Mouse (Mus musculus) neural tube, embryonic 14.5 days (tissue): Measurements from ENCODE around the gene H3f3a. TPM values are rescaled to one million over a fixed set of nuclear protein-coding genes. Genes with fewer than 3 reads are reported as not detected.
"Not testable (repeated sequence)": the region's sequence is repeated elsewhere in the genome, so short reads cannot be mapped to it uniquely, and the experiment has no call there.

Source experiments
- ATAC-seq: fragments of 200-750 bp; cut with Nextera tagmentation; 2 replicates; pipeline ENCODE4 v1.8.0; 2017; ENCODE audit warnings: low read depth, mild to moderate bottlenecking, moderate TSS enrichment, moderate library complexity
- H3K27ac ChIP-seq: fragments of 300-500 bp; sonication (generic); 2 replicates; pipeline ENCODE4 v1.5.1; 2014; ENCODE audit warnings: low read depth, mild to moderate bottlenecking, control low read depth, low read length, moderate library complexity, mixed read lengths
- H3K27me3 ChIP-seq: fragments of 300-500 bp; sonication (generic); 2 replicates; pipeline ENCODE4 v1.6.1; 2014; ENCODE audit warnings: low read length; ENCODE audit not compliant: control insufficient read depth, insufficient read depth
- H3K36me3 ChIP-seq: fragments of 300-500 bp; sonication (generic); 2 replicates; pipeline ENCODE4 v1.6.1; 2014; ENCODE audit warnings: low read length, mixed read lengths; ENCODE audit not compliant: control insufficient read depth, insufficient read depth
- H3K4me1 ChIP-seq: fragments of 300-500 bp; sonication (generic); 2 replicates; pipeline ENCODE4 v1.6.1; 2014; ENCODE audit warnings: low read length; ENCODE audit not compliant: control insufficient read depth, insufficient read depth
- H3K4me2 ChIP-seq: fragments of 300-500 bp; sonication (generic); 2 replicates; pipeline ENCODE4 v1.6.1; 2014; ENCODE audit warnings: mild to moderate bottlenecking, low read depth, low read length, control low read depth
- H3K4me3 ChIP-seq: fragments of 300-500 bp; sonication (generic); 2 replicates; pipeline ENCODE4 v1.5.1; 2014; ENCODE audit warnings: low read depth, low read length, control low read depth, mixed read lengths
- H3K9ac ChIP-seq: fragments of 300-500 bp; sonication (generic); replicated peaks from 2 replicates; pipeline ENCODE4 v1.6.1; 2014; ENCODE audit warnings: low read depth, mild to moderate bottlenecking, control low read depth, low read length, mixed read lengths
- H3K9me3 ChIP-seq: fragments of 300-500 bp; sonication (generic); 2 replicates; pipeline ENCODE4 v1.6.1; 2016; ENCODE audit warnings: low read length; ENCODE audit not compliant: control insufficient read depth
- WGBS: fragments of 180-500 bp; shearing (Covaris S2); extraction: QIAGEN DNeasy Blood & Tissue Kit; methylation state at CpG from one replicate; pipeline ENCODE4 v1.1.7; 2014; 5-methylcytosine and 5-hydroxymethylcytosine counted together
- polyA plus RNA-seq: library from polyadenylated mRNA; unstranded; fragments of >200 nt; fragmentation: Nextera tagmentation; extraction: Ambion mirVana; gene quantifications from 2 replicates; pipeline ENCODE4 v1.2.1, GENCODE M21; 2014

The H3f3a gene
- polyA plus RNA-seq, 1 experiment from 2014 or later: 3,430 TPM

GRCm38 (mm10) chr1:180841561-180842300 is 28.0 kb upstream of the H3f3a start:
- whole genome bisulfite sequencing: 93% methylated on average over 8 of the region's 8 CpGs
- Histone ChIP-seq H3K4me3 (no peak overlapping the region), H3K4me1 (no peaks in the 10 kb centered on the region), H3K4me2 (no peak overlapping the region), H3K9ac (no peak overlapping the region), H3K36me3 (no peaks in the 10 kb centered on the region), H3K27me3 (no peaks in the 10 kb centered on the region), H3K27ac (no peak overlapping the region), H3K9me3 (no peaks in the 10 kb centered on the region)
- no peak for ATAC-seq

DNA sequence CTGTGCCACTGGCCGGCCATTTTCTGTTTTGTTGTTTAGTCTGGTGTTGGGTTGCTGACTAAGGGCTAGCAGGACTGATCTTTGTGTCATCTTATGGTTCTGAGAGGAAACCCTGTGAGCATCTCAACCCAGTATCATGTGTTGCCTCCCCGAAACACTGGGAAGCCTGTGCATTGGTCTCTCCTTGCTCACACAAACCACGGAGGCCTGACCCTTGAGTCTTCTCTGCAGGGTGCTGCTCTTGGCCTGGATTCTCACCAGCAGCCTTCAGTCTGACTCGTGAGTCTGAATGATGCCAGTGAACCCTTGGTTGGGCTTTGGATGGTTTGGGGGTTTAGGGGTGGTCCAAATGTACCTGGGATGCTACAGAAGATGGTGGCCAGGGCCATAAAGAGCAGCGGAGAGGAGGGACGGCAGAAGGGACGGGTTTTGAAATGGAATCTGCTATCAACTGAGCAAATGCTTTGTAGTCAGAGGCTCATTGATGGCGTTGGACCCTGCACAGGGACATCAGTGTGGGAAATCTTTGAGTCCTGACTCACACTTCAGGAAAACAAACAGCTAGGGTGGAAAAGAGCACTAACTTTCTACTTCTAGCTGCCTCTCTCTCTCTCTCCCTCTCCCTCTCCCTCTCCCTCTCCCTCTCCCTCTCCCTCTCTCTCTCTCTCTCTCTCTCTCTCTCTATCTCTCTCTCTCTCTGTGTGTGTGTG is 25.6 kb upstream of the H3f3a start:
- H3K9me3 ChIP-seq: no peaks in the 10 kb centered on the region
- H3K4me3 ChIP-seq: no peak overlapping the region
- H3K36me3 ChIP-seq: no peaks in the 10 kb centered on the region
- H3K4me2 ChIP-seq: no peak overlapping the region
- H3K27ac ChIP-seq: no peak overlapping the region
- 72% methylated on average over 8 of the region's 8 CpGs for WGBS
- H3K4me1 ChIP-seq: no peaks in the 10 kb centered on the region
- no peaks in the 10 kb centered on the region for H3K27me3 ChIP-seq
- H3K9ac ChIP-seq: no peak overlapping the region
- ATAC-seq: no peak

- ATAC-seq: no peak
- H3K9ac ChIP-seq: no peak overlapping the region
- 28% methylated on average over 6 of the region's 6 CpGs for WGBS
- H3K36me3 ChIP-seq: no peaks in the 10 kb centered on the region
- no peak overlapping the region for H3K27ac ChIP-seq
- no peaks in the 10 kb centered on the region for H3K27me3 ChIP-seq
- H3K4me1 ChIP-seq: no peaks in the 10 kb centered on the region
- no peaks in the 10 kb centered on the region for H3K9me3 ChIP-seq
- no peak overlapping the region for H3K4me3 ChIP-seq
- H3K4me2 ChIP-seq: no peak overlapping the region
Observed at GRCm38 (mm10) chr1:180838014-180838413, 24.3 kb upstream of the H3f3a start.

GRCm38 (mm10) chr1:180837186-180837585 is 23.4 kb upstream of the H3f3a start:
- 95% methylated on average over 5 of the region's 5 CpGs for WGBS
- H3K36me3 ChIP-seq: no peaks in the 10 kb centered on the region
- no peak overlapping the region for H3K9ac ChIP-seq
- H3K27me3 ChIP-seq: no peaks in the 10 kb centered on the region
- no peaks in the 10 kb centered on the region for H3K4me1 ChIP-seq
- no peak overlapping the region for H3K4me3 ChIP-seq
- H3K4me2 ChIP-seq: no peak overlapping the region
- H3K9me3 ChIP-seq: no peaks in the 10 kb centered on the region
- ATAC-seq: no peak
- no peak overlapping the region for H3K27ac ChIP-seq

- H3K27ac ChIP-seq, ATAC-seq, H3K4me2 ChIP-seq, H3K4me3 ChIP-seq, H3K36me3 ChIP-seq, H3K9me3 ChIP-seq, H3K27me3 ChIP-seq, H3K4me1 ChIP-seq, H3K9ac ChIP-seq: not testable (repeated sequence)
- WGBS: 94% methylated on average over 8 of the region's 8 CpGs
Observed at GRCm38 (mm10) chr1:180836467-180836866, 22.7 kb upstream of the H3f3a start.

DNA sequence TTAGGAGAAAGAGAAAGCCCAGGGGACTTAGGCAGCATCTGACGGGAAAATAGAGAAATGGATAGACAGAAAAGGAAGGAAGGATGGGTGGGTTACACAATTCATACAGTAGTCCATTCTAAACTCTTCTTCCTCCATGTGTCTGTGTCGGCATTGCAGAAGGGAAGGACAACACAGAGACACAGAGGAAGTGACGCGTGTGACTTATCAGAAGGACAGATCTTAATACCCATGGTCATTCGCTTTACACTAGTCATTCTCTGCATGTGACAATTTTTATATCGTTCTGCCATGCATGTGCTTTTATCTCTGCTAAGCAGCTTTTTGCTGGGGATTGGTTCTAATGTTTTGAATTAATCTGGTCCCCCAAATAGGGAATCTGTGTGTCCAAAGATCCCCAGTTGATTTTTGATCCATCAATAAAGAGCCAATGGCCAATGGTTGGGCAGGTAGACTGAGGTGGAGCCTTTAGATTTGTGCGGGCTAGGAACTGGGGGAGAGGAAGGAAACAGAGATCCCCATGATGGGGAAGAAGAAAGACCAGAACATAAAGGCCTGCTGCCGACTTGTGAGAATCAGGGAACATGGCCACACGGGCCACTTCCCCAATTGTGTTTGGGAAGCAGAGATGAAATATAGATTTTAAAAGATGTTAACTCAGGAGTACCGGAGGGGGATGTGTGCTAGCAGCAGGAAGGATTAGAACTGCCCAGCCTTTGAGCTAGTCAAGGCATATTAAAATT is 21.7 kb upstream of the H3f3a start:
- H3K27me3 ChIP-seq: no peaks in the 10 kb centered on the region
- no peak overlapping the region for H3K27ac ChIP-seq
- H3K4me3 ChIP-seq: no peak overlapping the region
- no peak overlapping the region for H3K4me2 ChIP-seq
- WGBS: 90% methylated on average over 10 of the region's 10 CpGs
- H3K36me3 ChIP-seq: no peaks in the 10 kb centered on the region
- no peaks in the 10 kb centered on the region for H3K4me1 ChIP-seq
- no peaks in the 10 kb centered on the region for H3K9me3 ChIP-seq
- no peak overlapping the region for H3K9ac ChIP-seq
- no peak for ATAC-seq

- Histone ChIP-seq H3K4me3 (no peak overlapping the region), H3K36me3 (no peaks in the 10 kb centered on the region), H3K9me3 (no peaks in the 10 kb centered on the region), H3K4me2 (no peak overlapping the region), H3K4me1 (no peaks in the 10 kb centered on the region), H3K9ac (no peak overlapping the region), H3K27me3 (no peaks in the 10 kb centered on the region), H3K27ac (no peak overlapping the region)
- no peak for ATAC-seq
- WGBS: 45% methylated on average over 14 of the region's 14 CpGs
Observed at GRCm38 (mm10) chr1:180830588-180831346, 17.0 kb upstream of the H3f3a start.

GRCm38 (mm10) chr1:180830175-180830574 is 16.4 kb upstream of the H3f3a start:
- ATAC-seq: no peak
- Histone ChIP-seq H3K36me3 (no peaks in the 10 kb centered on the region), H3K27me3 (no peaks in the 10 kb centered on the region), H3K4me2 (no peak overlapping the region), H3K9ac (no peak overlapping the region), H3K4me1 (no peaks in the 10 kb centered on the region), H3K9me3 (no peaks in the 10 kb centered on the region), H3K27ac (no peak overlapping the region), H3K4me3 (no peak overlapping the region)
- 90% methylated on average over 11 of the region's 11 CpGs for WGBS
